Mouse (Mus musculus) ovary, postnatal 14 days (tissue): Measurements from ENCODE around the gene 1700015G11Rik.

Experiments
- DNase-seq: peaks from one replicate; pipeline ENCODE4 v3.0.0; 2022; ENCODE audit warnings: low spot score

Gene 1700015G11Rik

GRCm38 (mm10) chr7:52015628-52016027 is at the start of gene 1700015G11Rik:
TSS of gene 1700015G11Rik (minus strand) at chr7:52015728.
- DNase-seq, result no peak

GRCm38 (mm10) chr7:52056954-52057353 is 41.4 kb upstream of the 1700015G11Rik start:
- DNase-seq, result no peak

GRCm38 (mm10) chr7:52056274-52056673 is 40.7 kb upstream of the 1700015G11Rik start:
- no peak for DNase-seq

- no peak for DNase-seq
Observed at GRCm38 (mm10) chr7:52055831-52056230, 40.3 kb upstream of the 1700015G11Rik start.

- peak; percentile 28 for DNase-seq
Observed at GRCm38 (mm10) chr7:52037600-52038582, 22.4 kb upstream of the 1700015G11Rik start.

GRCm38 (mm10) chr7:52024050-52024626 is 8.6 kb upstream of the 1700015G11Rik start:
- DNase-seq, result no peak

GRCm38 (mm10) chr7:52022039-52022438 is 6.5 kb upstream of the 1700015G11Rik start:
- no peak for DNase-seq

GRCm38 (mm10) chr7:52015180-52015579 is 348 bp downstream of the 1700015G11Rik start:
- DNase-seq, result no peak

GRCm38 (mm10) chr7:52013457-52013856 is 2.1 kb downstream of the 1700015G11Rik start:
- no peak for DNase-seq

- no peak for DNase-seq
Observed at GRCm38 (mm10) chr7:52007138-52007537, 8.4 kb downstream of the 1700015G11Rik start.

GRCm38 (mm10) chr7:52006296-52006630 is 9.3 kb downstream of the 1700015G11Rik start:
- no peak for DNase-seq

GRCm38 (mm10) chr7:52005511-52006295 is 9.8 kb downstream of the 1700015G11Rik start, which contains the start of gene Svip:
TSS of gene Svip (minus strand) at chr7:52006018.
- peak; percentile 71 for DNase-seq

GRCm38 (mm10) chr7:51991020-51991419 is 24.5 kb downstream of the 1700015G11Rik start:
- DNase-seq, result no peak

- no peak for DNase-seq
Observed at GRCm38 (mm10) chr7:51986909-51987308, 28.6 kb downstream of the 1700015G11Rik start.

- no peak for DNase-seq
Observed at GRCm38 (mm10) chr7:51985763-51986162, 29.8 kb downstream of the 1700015G11Rik start.

GRCm38 (mm10) chr7:51982303-51982702 is 33.2 kb downstream of the 1700015G11Rik start:
- DNase-seq, result no peak

- no peak for DNase-seq
Observed at GRCm38 (mm10) chr7:51979271-51979670, 36.3 kb downstream of the 1700015G11Rik start.

- no peak for DNase-seq
Observed at GRCm38 (mm10) chr7:51975181-51975580, 40.3 kb downstream of the 1700015G11Rik start.

- DNase-seq, result no peak
Observed at GRCm38 (mm10) chr7:51973526-51973925, 42.0 kb downstream of the 1700015G11Rik start.

GRCm38 (mm10) chr7:51973091-51973490 is 42.4 kb downstream of the 1700015G11Rik start:
- DNase-seq, result no peak

GRCm38 (mm10) chr7:51972252-51972855 is 43.2 kb downstream of the 1700015G11Rik start:
- peak; percentile 30 for DNase-seq

- no peak for DNase-seq
Observed at GRCm38 (mm10) chr7:51969379-51969778, 46.1 kb downstream of the 1700015G11Rik start.
